Mouse (Mus musculus): ENCODE results near the gene Srrm4. TPM values are rescaled to one million over a fixed set of nuclear protein-coding genes. Genes with fewer than 3 reads are reported as not detected.

Srrm4 gene
- polyA plus RNA-seq, 1 experiment from 2014 or later: 0.18 TPM

- Histone ChIP-seq H3K9me3 (ENCODE audit: low read depth, low read length) (no peaks in the 10 kb centered on the region), H3K9ac (no peak overlapping the region), H3K27me3 (ENCODE audit: insufficient read depth, low read length) (no peaks in the 10 kb centered on the region), H3K4me1 (ENCODE audit: insufficient read depth) (no peaks in the 10 kb centered on the region), H3K27ac (ENCODE audit: low read depth) (no peak overlapping the region), H3K4me2 (no peak overlapping the region), H3K36me3 (ENCODE audit: insufficient read depth) (no peaks in the 10 kb centered on the region), H3K4me3 (ENCODE audit: low read depth, low read length) (no peak overlapping the region)
- 87% methylated on average over 8 of the region's 8 CpGs for WGBS
- no peak for DNase-seq
- TF ChIP-seq CTCF (IDR thresholded peaks at IDR 0.05; ENCODE audit: low read depth): no peak
- ATAC-seq (ENCODE audit: insufficient read depth): no peak
These were observed 24.3 kb downstream of the Srrm4 start for GRCm38 (mm10) chr5:116567298-116567697.

- Histone ChIP-seq H3K4me1 (ENCODE audit: insufficient read depth) (no peaks in the 10 kb centered on the region), H3K36me3 (ENCODE audit: insufficient read depth) (no peaks in the 10 kb centered on the region), H3K9me3 (ENCODE audit: low read depth, low read length) (no peaks in the 10 kb centered on the region), H3K27ac (ENCODE audit: low read depth) (no peak overlapping the region), H3K27me3 (ENCODE audit: insufficient read depth, low read length) (no peaks in the 10 kb centered on the region), H3K4me2 (no peak overlapping the region), H3K4me3 (ENCODE audit: low read depth, low read length) (no peak overlapping the region), H3K9ac (no peak overlapping the region)
- ATAC-seq (ENCODE audit: insufficient read depth) (no peak), DNase-seq (no peak)
- no peak for TF ChIP-seq CTCF (IDR thresholded peaks at IDR 0.05; ENCODE audit: low read depth)
- WGBS: 78% methylated on average over 14 of the region's 14 CpGs
These were observed 25.1 kb downstream of the Srrm4 start for GRCm38 (mm10) chr5:116566385-116567045.

- H3K9ac ChIP-seq: no peak overlapping the region
- H3K36me3 ChIP-seq (ENCODE audit: insufficient read depth): no peaks in the 10 kb centered on the region
- no peak overlapping the region for H3K4me3 ChIP-seq (ENCODE audit: low read depth, low read length)
- H3K27me3 ChIP-seq (ENCODE audit: insufficient read depth, low read length): no peaks in the 10 kb centered on the region
- 77% methylated on average over 9 of the region's 9 CpGs for WGBS
- no peak overlapping the region for H3K27ac ChIP-seq (ENCODE audit: low read depth)
- no peak for ATAC-seq (ENCODE audit: insufficient read depth)
- no peak for DNase-seq
- no peaks in the 10 kb centered on the region for H3K4me1 ChIP-seq (ENCODE audit: insufficient read depth)
- TF ChIP-seq CTCF (IDR thresholded peaks at IDR 0.05; ENCODE audit: low read depth): no peak
- no peak overlapping the region for H3K4me2 ChIP-seq
- no peaks in the 10 kb centered on the region for H3K9me3 ChIP-seq (ENCODE audit: low read depth, low read length)
These were observed 26.0 kb downstream of the Srrm4 start for GRCm38 (mm10) chr5:116565573-116565972.

GRCm38 (mm10) chr5:116564391-116564790 is 27.2 kb downstream of the Srrm4 start:
- H3K27me3 ChIP-seq (ENCODE audit: insufficient read depth, low read length): no peaks in the 10 kb centered on the region
- H3K27ac ChIP-seq (ENCODE audit: low read depth): no peak overlapping the region
- ATAC-seq (ENCODE audit: insufficient read depth): no peak
- no peak overlapping the region for H3K9ac ChIP-seq
- 84% methylated on average over 3 of the region's 3 CpGs for WGBS
- H3K36me3 ChIP-seq (ENCODE audit: insufficient read depth): no peaks in the 10 kb centered on the region
- H3K9me3 ChIP-seq (ENCODE audit: low read depth, low read length): no peaks in the 10 kb centered on the region
- H3K4me3 ChIP-seq (ENCODE audit: low read depth, low read length): no peak overlapping the region
- DNase-seq: no peak
- TF ChIP-seq CTCF (IDR thresholded peaks at IDR 0.05; ENCODE audit: low read depth): no peak
- no peak overlapping the region for H3K4me2 ChIP-seq
- H3K4me1 ChIP-seq (ENCODE audit: insufficient read depth): no peaks in the 10 kb centered on the region

- H3K4me1 ChIP-seq (ENCODE audit: insufficient read depth): no peaks in the 10 kb centered on the region
- no peaks in the 10 kb centered on the region for H3K36me3 ChIP-seq (ENCODE audit: insufficient read depth)
- no peak for DNase-seq
- ATAC-seq (ENCODE audit: insufficient read depth): no peak
- no peak overlapping the region for H3K4me2 ChIP-seq
- no peak for TF ChIP-seq CTCF (IDR thresholded peaks at IDR 0.05; ENCODE audit: low read depth)
- no peaks in the 10 kb centered on the region for H3K9me3 ChIP-seq (ENCODE audit: low read depth, low read length)
- no peaks in the 10 kb centered on the region for H3K27me3 ChIP-seq (ENCODE audit: insufficient read depth, low read length)
- H3K27ac ChIP-seq (ENCODE audit: low read depth): no peak overlapping the region
- no peak overlapping the region for H3K9ac ChIP-seq
- no peak overlapping the region for H3K4me3 ChIP-seq (ENCODE audit: low read depth, low read length)
- 64% methylated on average over 6 of the region's 6 CpGs for WGBS
These were observed 27.9 kb downstream of the Srrm4 start for GRCm38 (mm10) chr5:116563713-116564112.

- Histone ChIP-seq H3K4me3 (ENCODE audit: low read depth, low read length) (no peak overlapping the region), H3K36me3 (ENCODE audit: insufficient read depth) (no peaks in the 10 kb centered on the region), H3K27me3 (ENCODE audit: insufficient read depth, low read length) (no peaks in the 10 kb centered on the region), H3K27ac (ENCODE audit: low read depth) (no peak overlapping the region), H3K9ac (no peak overlapping the region), H3K4me1 (ENCODE audit: insufficient read depth) (no peaks in the 10 kb centered on the region), H3K4me2 (no peak overlapping the region), H3K9me3 (ENCODE audit: low read depth, low read length) (no peaks in the 10 kb centered on the region)
- TF ChIP-seq CTCF (IDR thresholded peaks at IDR 0.05; ENCODE audit: low read depth): no peak
- DNase-seq (no peak), ATAC-seq (ENCODE audit: insufficient read depth) (no peak)
- 54% methylated on average over 7 of the region's 7 CpGs for WGBS
These were observed 32.5 kb downstream of the Srrm4 start for GRCm38 (mm10) chr5:116559091-116559490.

GRCm38 (mm10) chr5:116556614-116557013 is 35.0 kb downstream of the Srrm4 start:
- no peak overlapping the region for H3K27ac ChIP-seq (ENCODE audit: low read depth)
- H3K4me1 ChIP-seq (ENCODE audit: insufficient read depth): no peaks in the 10 kb centered on the region
- no peaks in the 10 kb centered on the region for H3K9me3 ChIP-seq (ENCODE audit: low read depth, low read length)
- WGBS: 46% methylated on average over 8 of the region's 8 CpGs
- no peak overlapping the region for H3K4me2 ChIP-seq
- no peak for TF ChIP-seq CTCF (IDR thresholded peaks at IDR 0.05; ENCODE audit: low read depth)
- ATAC-seq (ENCODE audit: insufficient read depth): no peak
- no peak for DNase-seq
- no peaks in the 10 kb centered on the region for H3K36me3 ChIP-seq (ENCODE audit: insufficient read depth)
- H3K4me3 ChIP-seq (ENCODE audit: low read depth, low read length): no peak overlapping the region
- no peaks in the 10 kb centered on the region for H3K27me3 ChIP-seq (ENCODE audit: insufficient read depth, low read length)
- no peak overlapping the region for H3K9ac ChIP-seq
